Mouse (Mus musculus): ENCODE measurements at regions not wholly inside any gene's neighbourhood (a gene's known extent, or its start where the extent isn't known, plus 50 kb on each side); places are given as distances from the start of the nearest gene placed in this dataset.

- no peak for DNase-seq
Measured at GRCm38 (mm10) chr5:133676791-133677450, 422.6 kb upstream of the Castor2 start.

GRCm38 (mm10) chr5:133675636-133676035, 423.9 kb upstream of the Castor2 start:
- DNase-seq, result no peak

GRCm38 (mm10) chr5:133666473-133666872, 433.0 kb upstream of the Castor2 start:
- DNase-seq, result peak; percentile 41 to 59

GRCm38 (mm10) chr5:133662474-133663256, 436.8 kb upstream of the Castor2 start:
- DNase-seq, result no peak

- DNase-seq, result no peak
Measured at GRCm38 (mm10) chr5:133660351-133660750, 439.2 kb upstream of the Castor2 start.

GRCm38 (mm10) chr5:133656837-133657236, 442.7 kb upstream of the Castor2 start:
- no peak for DNase-seq

GRCm38 (mm10) chr5:133653431-133653830, 446.1 kb upstream of the Castor2 start:
- DNase-seq, result no peak

GRCm38 (mm10) chr5:133650246-133650645, 449.3 kb upstream of the Castor2 start:
- DNase-seq, result no peak

- no peak for DNase-seq
Measured at GRCm38 (mm10) chr5:133645696-133646195, 453.8 kb upstream of the Castor2 start.

DNA sequence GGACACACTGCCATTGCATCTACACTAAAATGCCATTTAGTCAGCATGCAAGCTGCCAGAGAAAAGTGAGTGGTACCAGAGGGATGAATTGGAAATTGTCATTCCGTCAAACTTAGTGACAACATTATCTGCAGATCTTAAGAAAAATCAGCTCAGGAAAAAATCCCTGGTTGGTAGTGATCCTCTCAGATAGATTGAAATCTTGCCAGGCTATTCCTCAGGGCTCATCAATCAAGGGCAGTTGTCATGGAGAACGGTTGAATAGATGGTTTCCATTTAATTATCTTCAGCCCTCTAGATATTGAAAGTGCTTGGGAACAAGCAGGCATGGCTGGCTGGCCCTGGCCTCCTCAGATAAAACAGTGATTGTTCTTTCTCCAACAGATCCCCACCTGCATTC, 456.2 kb upstream of the Castor2 start:
- no peak for DNase-seq

DNA sequence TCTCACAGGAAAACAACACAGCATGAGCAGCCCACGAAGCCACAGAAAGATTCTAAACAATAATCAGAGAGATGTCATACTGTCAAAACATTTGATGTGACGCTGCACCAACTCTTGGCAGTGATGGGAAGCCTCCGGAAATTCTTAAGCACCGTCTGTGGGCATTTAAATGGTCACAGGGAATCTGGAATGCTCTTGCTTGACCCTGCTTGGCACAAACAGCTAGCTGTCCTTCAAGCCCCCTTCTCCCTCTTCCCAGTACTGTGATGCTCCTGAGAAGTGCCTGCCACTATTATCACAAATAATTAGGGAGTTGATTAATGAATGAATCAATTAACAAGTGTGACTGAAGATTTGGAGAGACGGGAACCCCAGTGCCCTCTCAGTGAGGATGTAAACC, 465.0 kb upstream of the Castor2 start:
- DNase-seq, result no peak

DNA sequence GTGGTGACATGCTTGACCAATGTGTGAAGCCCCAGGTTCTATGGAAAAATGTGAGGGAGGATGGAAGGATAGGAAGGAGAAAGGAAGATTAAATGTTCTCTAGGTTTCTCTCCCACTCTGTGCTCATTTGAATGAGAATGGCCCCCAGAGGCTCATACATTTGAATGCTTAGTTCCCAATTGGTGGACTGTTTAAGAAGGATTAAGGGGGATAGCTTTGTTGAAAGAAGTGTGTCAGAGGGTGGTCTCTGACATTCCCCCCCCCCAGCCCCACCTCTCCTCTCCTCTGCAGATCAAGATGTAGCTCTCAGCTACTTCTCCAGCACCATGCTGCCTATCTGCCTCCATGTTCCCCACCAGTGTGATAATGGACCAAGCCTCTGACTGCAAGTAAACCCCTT, 467.7 kb upstream of the Castor2 start:
- DNase-seq, result no peak

DNA sequence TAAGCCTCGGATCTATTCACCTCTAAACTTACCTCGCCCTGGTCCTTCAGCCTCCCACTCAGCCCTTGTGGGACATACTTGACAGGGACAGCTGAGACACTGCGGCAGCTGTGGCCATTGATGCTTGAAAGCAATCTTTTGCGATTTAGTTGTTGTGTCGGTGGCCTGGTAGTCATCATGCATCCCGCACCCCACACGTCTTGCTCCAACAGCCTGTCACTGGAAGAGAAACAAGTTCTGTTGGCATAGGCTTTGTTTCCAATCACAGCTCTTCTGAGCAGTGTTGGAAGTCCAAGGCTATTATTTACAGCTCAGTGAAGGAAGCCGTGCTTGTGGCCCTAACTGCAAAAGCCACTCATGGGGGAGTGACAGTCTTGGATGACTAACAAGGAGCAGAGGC, 480.2 kb upstream of the Castor2 start:
- DNase-seq, result no peak

DNA sequence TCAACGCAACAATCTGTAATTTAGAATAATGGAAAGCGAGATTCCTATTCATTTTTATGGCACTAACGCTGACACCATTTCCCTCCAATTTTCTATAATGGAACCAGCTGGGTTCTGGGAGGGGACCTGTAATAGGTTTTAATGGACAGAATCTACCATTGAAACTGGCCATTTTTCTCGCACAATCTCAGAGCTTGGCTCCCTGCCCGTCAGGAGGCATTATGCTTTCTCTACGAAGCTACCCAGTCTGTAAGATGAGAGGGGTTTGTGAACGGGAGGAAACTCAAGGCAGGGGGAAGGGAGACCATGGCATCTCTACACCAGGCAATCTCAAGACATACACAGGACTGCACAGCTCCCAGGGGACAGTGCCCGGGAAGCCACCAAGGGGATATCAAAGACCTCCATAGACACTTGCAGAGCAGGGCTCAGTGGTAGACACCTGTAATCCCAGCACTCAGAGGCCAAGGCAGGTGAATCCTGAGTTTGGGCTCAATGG, 498.2 kb upstream of the Castor2 start:
- no peak for DNase-seq

DNA sequence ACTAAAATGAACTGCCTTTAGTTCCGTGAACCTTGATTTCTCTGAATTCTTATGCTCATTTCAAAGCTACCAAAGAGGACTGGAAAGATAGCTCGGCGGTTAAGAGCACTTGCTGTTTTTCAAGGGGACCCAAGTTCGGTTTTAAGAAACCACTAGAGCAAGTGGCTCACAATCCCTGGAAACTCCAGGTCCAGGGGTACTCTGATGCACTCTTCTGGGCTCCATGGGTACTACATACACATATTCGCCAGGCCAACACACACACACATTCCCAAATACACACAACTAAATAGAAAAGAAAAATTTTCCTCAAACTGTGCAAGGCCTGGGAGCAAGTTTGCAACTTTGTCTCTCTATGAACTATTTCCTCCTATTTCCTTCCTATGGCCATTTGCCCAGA, 498.9 kb upstream of the Castor2 start:
- peak in 1 of 2 experiments; percentile 4 for DNase-seq

- DNase-seq, result no peak
Measured at GRCm38 (mm10) chr5:133598105-133598504, 501.4 kb upstream of the Castor2 start.

- no peak for DNase-seq
Measured at GRCm38 (mm10) chr5:133586492-133586891, 513.0 kb upstream of the Castor2 start.

- peak; percentile 36 to 57 for DNase-seq
Measured at GRCm38 (mm10) chr5:133585181-133585580, 514.3 kb upstream of the Castor2 start.

DNA sequence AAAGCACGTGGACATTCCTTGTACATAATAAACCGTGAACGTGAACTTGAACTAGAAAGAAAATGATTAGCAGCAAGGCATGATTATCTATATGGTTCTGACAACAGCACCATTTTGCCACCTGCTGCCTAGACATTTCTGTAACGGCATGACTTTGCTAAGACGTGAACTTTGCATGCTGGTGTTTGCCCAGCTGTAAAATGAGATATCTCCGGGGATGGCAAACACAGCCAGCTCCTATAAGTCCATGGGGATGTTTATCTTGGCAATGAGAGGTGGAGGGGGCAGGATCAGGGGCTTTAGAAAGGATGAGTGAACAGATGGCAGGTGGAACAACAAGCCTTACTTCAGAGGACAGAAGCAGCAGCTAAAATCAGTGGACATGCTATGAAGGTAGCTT, 522.9 kb upstream of the Castor2 start:
- no peak for DNase-seq

DNA sequence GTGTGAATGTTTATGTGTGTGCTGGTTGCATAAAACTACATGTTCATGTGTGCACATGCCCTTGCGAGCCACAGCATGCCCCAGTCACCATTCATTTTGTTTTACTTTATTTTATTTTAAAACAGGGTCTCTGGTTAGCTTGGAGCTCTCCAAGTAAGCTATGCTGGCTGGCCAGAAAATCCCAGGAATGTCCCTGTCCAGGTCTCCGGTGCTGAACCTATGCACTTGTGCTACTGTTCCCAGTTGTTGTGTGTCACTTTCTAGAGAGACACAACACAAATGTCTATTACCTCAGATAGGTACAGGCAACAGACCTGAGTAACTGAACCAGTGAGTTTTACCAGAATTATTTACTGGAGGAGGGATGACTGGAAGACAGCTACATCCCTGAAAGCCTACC, 530.4 kb upstream of the Castor2 start:
- DNase-seq, result no peak

DNA sequence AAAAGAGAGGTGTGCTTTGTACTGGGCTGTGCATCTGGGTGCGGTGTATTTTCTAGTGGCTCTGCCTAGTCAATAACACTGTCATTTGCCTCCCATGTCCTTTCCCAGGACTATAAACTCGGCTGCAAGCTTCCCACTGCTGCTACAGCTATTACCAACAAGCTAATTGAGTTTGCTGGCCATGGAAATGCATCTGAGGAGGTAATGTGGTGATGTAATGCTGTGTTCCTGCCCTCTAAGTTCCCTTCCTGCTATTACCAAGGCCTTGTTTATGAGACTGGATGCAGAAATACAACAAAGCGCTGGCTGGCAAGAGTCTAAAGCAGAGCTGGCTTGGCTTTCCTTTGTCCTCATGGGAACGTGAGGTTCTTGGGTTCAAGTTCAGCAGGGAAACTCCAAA, 533.0 kb upstream of the Castor2 start:
- DNase-seq, result no peak

GRCm38 (mm10) chr5:133550657-133551056, 548.9 kb upstream of the Castor2 start:
- no peak for DNase-seq

DNA sequence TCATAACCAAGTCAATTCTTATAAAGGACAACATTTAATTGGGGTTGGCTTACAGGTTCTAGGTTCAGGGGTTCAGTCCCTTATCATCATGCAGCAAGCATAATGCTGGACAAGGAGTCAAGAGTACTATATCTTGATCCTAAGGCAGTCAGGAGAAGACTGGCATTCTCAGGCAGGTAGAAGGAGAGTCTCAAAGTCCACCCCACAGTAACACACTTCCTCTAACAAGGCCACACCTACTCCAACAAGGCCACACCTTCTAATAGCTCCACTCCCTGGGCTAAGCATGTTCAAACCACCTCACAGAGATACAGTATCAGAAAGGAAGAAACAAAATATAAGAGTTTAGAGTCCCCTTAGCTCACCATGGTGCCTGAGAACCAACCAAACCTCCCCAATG, 557.3 kb upstream of the Castor2 start:
- DNase-seq, result no peak

DNA sequence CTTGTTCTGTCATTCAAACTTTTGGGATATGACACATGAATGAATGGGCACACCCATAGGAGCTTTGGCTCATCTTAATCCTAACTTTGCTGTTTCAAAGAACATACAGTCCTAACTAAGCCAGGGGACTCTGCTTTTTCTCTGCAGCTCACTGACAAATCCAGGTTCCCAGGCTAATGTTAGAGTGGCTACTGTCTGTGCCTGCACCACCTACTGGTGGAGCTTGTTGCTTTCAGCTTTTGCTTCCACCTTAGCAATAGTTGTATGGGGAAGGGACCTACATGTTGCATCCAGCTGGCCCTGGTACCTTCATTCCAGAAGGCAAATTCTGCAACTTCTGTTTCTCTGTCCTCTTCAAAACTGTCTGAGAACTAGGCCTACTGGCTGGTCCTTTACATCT, 566.8 kb upstream of the Castor2 start:
- no peak for DNase-seq

Measured in kidney, postnatal 25 days (tissue).